Comparison of ENCODE assay signal across 9 mouse cellular contexts in genomic region chr7:130552780-130553179, GRCm38 (mm10). TPM values are rescaled to one million over a fixed set of nuclear protein-coding genes. Genes with fewer than 3 reads are reported as not detected.
DNase-seq lines count a peak whose midpoint lies in the region; ATAC-seq lines count a peak whose summit lies in the region.
"Had no signal": no experiment of that assay in that cellular context is flagged by ENCODE, and none has a peak within 500 bp of the region (broad histone marks: within the 10 kb centered on the region; RNA-seq: fewer than 3 reads in every experiment).

No protein-coding gene starts in this region.

- H3K9me3 ChIP-seq in forebrain, embryonic 10.5 days = no peaks in the 10 kb centered on the region
- H3K9me3 ChIP-seq in forebrain, embryonic 11.5 days (ENCODE audit: control insufficient read depth, low read length) = no peaks in the 10 kb centered on the region
- H3K9me3 ChIP-seq in midbrain, embryonic 13.5 days = no peaks in the 10 kb centered on the region
- no peaks in the 10 kb centered on the region for H3K9me3 ChIP-seq in midbrain, embryonic 11.5 days (ENCODE audit: control insufficient read depth, low read length)
- H3K9me3 ChIP-seq: midbrain, embryonic 12.5 days had no signal

- no peak overlapping the region for H3K9ac ChIP-seq in forebrain, embryonic 11.5 days (ENCODE audit: low read length)
- H3K9ac ChIP-seq in midbrain, embryonic 13.5 days (replicated peaks) = 0 out of 2 replicates have a peak overlapping the region, but pooled peaks have one; percentile 30
- H3K9ac ChIP-seq in midbrain, embryonic 11.5 days (ENCODE audit: low read length) = no peak overlapping the region
- H3K9ac ChIP-seq: midbrain, embryonic 12.5 days had no signal

- no peak overlapping the region for H3K4me3 ChIP-seq in forebrain, embryonic 10.5 days
- no peak overlapping the region for H3K4me3 ChIP-seq in forebrain, embryonic 11.5 days (ENCODE audit: low read depth, low read length)
- H3K4me3 ChIP-seq in midbrain, embryonic 13.5 days (replicated peaks) = no peak overlapping the region
- no peak overlapping the region for H3K4me3 ChIP-seq in midbrain, embryonic 11.5 days (ENCODE audit: low read depth, low read length)
- H3K4me3 ChIP-seq: midbrain, embryonic 12.5 days had no signal

- no peak for DNase-seq in forebrain, embryonic 10.5 days (ENCODE audit: extremely low spot score, low spot score)
- no peak for DNase-seq in forebrain, embryonic 11.5 days (ENCODE audit: low spot score)
- no peak for DNase-seq in midbrain, embryonic 11.5 days (ENCODE audit: low spot score, missing footprints)
- DNase-seq in heart, adult 9 months (ENCODE audit: low spot score in 2 of 2) = peak; percentile 70 to 73
- DNase-seq in retina, postnatal 1 day = peak; percentile 66
- no peak for DNase-seq in embryo, embryonic 11 days
- no peak for DNase-seq in layer of hippocampus, postnatal 10 days (ENCODE audit: low spot score in 2 of 2)

- H3K36me3 ChIP-seq in forebrain, embryonic 10.5 days (replicated peaks) = no peaks in the 10 kb centered on the region
- H3K36me3 ChIP-seq in forebrain, embryonic 11.5 days (ENCODE audit: control insufficient read depth, insufficient read depth, low read length) = no peaks in the 10 kb centered on the region
- H3K36me3 ChIP-seq in midbrain, embryonic 13.5 days = no peaks in the 10 kb centered on the region
- no peaks in the 10 kb centered on the region for H3K36me3 ChIP-seq in midbrain, embryonic 11.5 days (ENCODE audit: control insufficient read depth, insufficient read depth, low read length)
- H3K36me3 ChIP-seq: midbrain, embryonic 12.5 days had no signal

- peaks cover 21% of the 10 kb centered on the region for H3K27me3 ChIP-seq in forebrain, embryonic 10.5 days (ENCODE audit: poor library complexity, severe bottlenecking)
- H3K27me3 ChIP-seq in forebrain, embryonic 11.5 days (ENCODE audit: control insufficient read depth, insufficient read depth, low read length) = no peaks in the 10 kb centered on the region
- H3K27me3 ChIP-seq in midbrain, embryonic 13.5 days = 0 out of 2 replicates have a peak, but pooled peaks cover 4% of the 10 kb centered on the region
- no peaks in the 10 kb centered on the region for H3K27me3 ChIP-seq in midbrain, embryonic 11.5 days (ENCODE audit: control insufficient read depth, insufficient read depth, low read length)
- H3K27me3 ChIP-seq: midbrain, embryonic 12.5 days had no signal

- no peak for ATAC-seq in forebrain, embryonic 11.5 days (replicated peaks; ENCODE audit: low FRiP score)
- ATAC-seq in midbrain, embryonic 13.5 days = no peak
- ATAC-seq in midbrain, embryonic 11.5 days (ENCODE audit: low FRiP score) = no peak

- peak overlapping the region; percentile 35; the same call in 1 of the 2 replicates for H3K27ac ChIP-seq in forebrain, embryonic 10.5 days
- no peak overlapping the region for H3K27ac ChIP-seq in forebrain, embryonic 11.5 days (ENCODE audit: low read depth, low read length)
- no peak overlapping the region for H3K27ac ChIP-seq in midbrain, embryonic 13.5 days
- no peak overlapping the region for H3K27ac ChIP-seq in midbrain, embryonic 11.5 days (ENCODE audit: low read depth, low read length)
- H3K27ac ChIP-seq: midbrain, embryonic 12.5 days had no signal

- H3K4me2 ChIP-seq in forebrain, embryonic 11.5 days (ENCODE audit: low read depth, low read length, severe bottlenecking) = no peak overlapping the region
- no peak overlapping the region for H3K4me2 ChIP-seq in midbrain, embryonic 13.5 days (replicated peaks)
- H3K4me2 ChIP-seq in midbrain, embryonic 11.5 days = no peak overlapping the region
- H3K4me2 ChIP-seq: midbrain, embryonic 12.5 days had no signal

- peaks cover 22% of the 10 kb centered on the region for H3K4me1 ChIP-seq in forebrain, embryonic 10.5 days
- H3K4me1 ChIP-seq in forebrain, embryonic 11.5 days (replicated peaks; ENCODE audit: control insufficient read depth, insufficient read depth, low read length) = no peaks in the 10 kb centered on the region
- peaks cover 9% of the 10 kb centered on the region for H3K4me1 ChIP-seq in midbrain, embryonic 13.5 days (replicated peaks)
- H3K4me1 ChIP-seq in midbrain, embryonic 11.5 days (ENCODE audit: control insufficient read depth, insufficient read depth, low read length) = no peaks in the 10 kb centered on the region; the same call in 1 of the 2 replicates

- WGBS in forebrain, embryonic 10.5 days = 58% methylated on average over 5 of the region's 5 CpGs
- WGBS in forebrain, embryonic 11.5 days = 52% methylated on average over 5 of the region's 5 CpGs
- WGBS in midbrain, embryonic 13.5 days = 59% methylated on average over 5 of the region's 5 CpGs
- 65% methylated on average over 5 of the region's 5 CpGs for WGBS in midbrain, embryonic 11.5 days

RNA-seq across cellular contexts. Expression of gene Nsmce4a, which starts 20.1 kb away (rescaled TPM):
- polyA plus RNA-seq in forebrain, embryonic 10.5 days (2016; fragmentation: Nextera tagmentation; extraction: Ambion mirVana) = 197 and 203 TPM in 2 replicates
- 211 and 215 TPM in 2 replicates for polyA plus RNA-seq in forebrain, embryonic 11.5 days (2014; fragmentation: Nextera tagmentation; extraction: Ambion mirVana)
- polyA plus RNA-seq in midbrain, embryonic 13.5 days (2015; fragmentation: Nextera tagmentation; extraction: Ambion mirVana) = 114 and 115 TPM in 2 replicates
- polyA plus RNA-seq in midbrain, embryonic 11.5 days (2014; fragmentation: Nextera tagmentation; extraction: Ambion mirVana) = 223 and 239 TPM in 2 replicates
- total RNA-seq in layer of hippocampus, postnatal 10 days (2021) = 10 to 100 TPM; 34.4 to 36.9 TPM

RNA-seq across cellular contexts. Expression of gene Tacc2, which starts 24.5 kb away (rescaled TPM):
- 38.2 and 40.3 TPM in 2 replicates for polyA plus RNA-seq in forebrain, embryonic 10.5 days (2016; fragmentation: Nextera tagmentation; extraction: Ambion mirVana)
- polyA plus RNA-seq in forebrain, embryonic 11.5 days (2014; fragmentation: Nextera tagmentation; extraction: Ambion mirVana) = 47.4 and 50.8 TPM in 2 replicates
- polyA plus RNA-seq in midbrain, embryonic 13.5 days (2015; fragmentation: Nextera tagmentation; extraction: Ambion mirVana) = 62.4 and 70.8 TPM in 2 replicates
- 45.8 and 47.3 TPM in 2 replicates for polyA plus RNA-seq in midbrain, embryonic 11.5 days (2014; fragmentation: Nextera tagmentation; extraction: Ambion mirVana)
- 10 to 100 TPM; 91.9 to 95.2 TPM for total RNA-seq in layer of hippocampus, postnatal 10 days (2021)

RNA-seq across cellular contexts. Expression of gene Ate1, which starts 32.6 kb away (rescaled TPM):
- 52.4 and 53.3 TPM in 2 replicates for polyA plus RNA-seq in forebrain, embryonic 10.5 days (2016; fragmentation: Nextera tagmentation; extraction: Ambion mirVana)
- polyA plus RNA-seq in forebrain, embryonic 11.5 days (2014; fragmentation: Nextera tagmentation; extraction: Ambion mirVana) = 57.5 and 59.7 TPM in 2 replicates
- polyA plus RNA-seq in midbrain, embryonic 13.5 days (2015; fragmentation: Nextera tagmentation; extraction: Ambion mirVana) = 101 and 110 TPM in 2 replicates
- polyA plus RNA-seq in midbrain, embryonic 11.5 days (2014; fragmentation: Nextera tagmentation; extraction: Ambion mirVana) = 54.8 and 57.1 TPM in 2 replicates
- 10 to 100 TPM; 58.5 to 63.7 TPM for total RNA-seq in layer of hippocampus, postnatal 10 days (2021)

Comparison
In these comparisons a context has a peak if more than half of its experiments do, and no peak if none do; other contexts are left out.
1. DNase-seq: peak in heart, adult 9 months (2 of 2) and retina, postnatal 1 day (single experiment); none in forebrain, embryonic 10.5 days (single experiment), forebrain, embryonic 11.5 days (single experiment), midbrain, embryonic 11.5 days (single experiment), embryo, embryonic 11 days (single experiment) and layer of hippocampus, postnatal 10 days (0 of 2).